Mouse (Mus musculus) right cerebral cortex, postnatal 4 days (tissue): ENCODE measurements around the gene AC129217.1.
"Not testable (repeated sequence)": the region's sequence is repeated elsewhere in the genome, so short reads cannot be mapped to it uniquely, and the experiment has no call there.

Experiments used
- DNase-seq: peaks from one replicate; pipeline ENCODE4 v3.0.0-alpha.2; 2022

The AC129217.1 gene

GRCm38 (mm10) chr19:8831262-8831661 lies 1.7 kb downstream of the AC129217.1 start:
- no peak for DNase-seq

- DNase-seq, result no peak
Measured at GRCm38 (mm10) chr19:8832971-8833370, 3.4 kb downstream of the AC129217.1 start.

GRCm38 (mm10) chr19:8836327-8836726 lies 6.8 kb downstream of the AC129217.1 start:
- not testable (repeated sequence) for DNase-seq

GRCm38 (mm10) chr19:8837251-8837791 lies 7.7 kb downstream of the AC129217.1 start, which contains the start of gene Bscl2:
TSS of gene Bscl2 (plus strand) at chr19:8837467.
- peak; percentile 91 for DNase-seq

- DNase-seq, result peak; percentile 58
Measured at GRCm38 (mm10) chr19:8838041-8838730, 8.6 kb downstream of the AC129217.1 start.

GRCm38 (mm10) chr19:8839103-8839907 lies 9.7 kb downstream of the AC129217.1 start, which contains the start of gene Gng3:
TSS of gene Gng3 (minus strand) at chr19:8839194.
- DNase-seq, result peak; percentile 74

GRCm38 (mm10) chr19:8839908-8840791 lies 10.6 kb downstream of the AC129217.1 start:
- peak; percentile 59 for DNase-seq

- no peak for DNase-seq
Measured at GRCm38 (mm10) chr19:8841012-8841411, 11.4 kb downstream of the AC129217.1 start.

GRCm38 (mm10) chr19:8842961-8843360 lies 13.4 kb downstream of the AC129217.1 start:
- no peak for DNase-seq

- peak; percentile 94 for DNase-seq
Measured at GRCm38 (mm10) chr19:8844371-8845129, 15.0 kb downstream of the AC129217.1 start.

- no peak for DNase-seq
Measured at GRCm38 (mm10) chr19:8848356-8848755, 18.8 kb downstream of the AC129217.1 start.

GRCm38 (mm10) chr19:8850402-8850901 lies 20.9 kb downstream of the AC129217.1 start, which contains the start of gene Lrrn4cl:
TSS of gene Lrrn4cl (plus strand) at chr19:8850768.
- no peak for DNase-seq

GRCm38 (mm10) chr19:8851639-8852038 lies 22.1 kb downstream of the AC129217.1 start:
- DNase-seq, result no peak

- no peak for DNase-seq
Measured at GRCm38 (mm10) chr19:8852236-8852928, 22.8 kb downstream of the AC129217.1 start.

GRCm38 (mm10) chr19:8853117-8853516 lies 23.5 kb downstream of the AC129217.1 start:
- no peak for DNase-seq

GRCm38 (mm10) chr19:8857689-8858088 lies 28.1 kb downstream of the AC129217.1 start:
- peak; percentile 55 for DNase-seq

- DNase-seq, result no peak
Measured at GRCm38 (mm10) chr19:8859018-8859417, 29.4 kb downstream of the AC129217.1 start.

GRCm38 (mm10) chr19:8864265-8864664 lies 34.7 kb downstream of the AC129217.1 start:
- DNase-seq, result no peak

- not testable (repeated sequence) for DNase-seq
Measured at GRCm38 (mm10) chr19:8870381-8870780, 40.8 kb downstream of the AC129217.1 start.

GRCm38 (mm10) chr19:8870838-8871237 lies 41.3 kb downstream of the AC129217.1 start:
- DNase-seq, result no peak
